Mouse (Mus musculus): ENCODE results near the gene Rln3.

- peak; percentile 57 for TF ChIP-seq CTCF (IDR thresholded peaks at IDR 0.05; ENCODE audit: borderline replicate concordance, insufficient read depth, low read depth, low read length)
- no peak for TF ChIP-seq POLR2A (IDR thresholded peaks at IDR 0.05; ENCODE audit: borderline replicate concordance, insufficient read depth, low read length)
Measured at GRCm38 (mm10) chr8:84024171-84024570, 20.6 kb downstream of the Rln3 start.

All from cerebellum, adult 2 months (tissue).